Mouse (Mus musculus) lung, embryonic 16.5 days (tissue): Measurements from ENCODE around the gene Ly6g5b. TPM values are rescaled to one million over a fixed set of nuclear protein-coding genes. Genes with fewer than 3 reads are reported as not detected.
A peak's percentile ranks its signal among the peaks of the same experiment; 100 is the strongest.

ENCODE experiments used
- ATAC-seq: fragments of 200-750 bp; cut with Nextera tagmentation; 2 replicates; pipeline ENCODE4 v1.8.0; 2017; ENCODE audit warnings: low read depth, mild to moderate bottlenecking, moderate library complexity
- H3K27ac ChIP-seq: fragments of 300-500 bp; sonication (generic); 2 replicates; pipeline ENCODE4 v1.5.1; 2014; ENCODE audit warnings: mild to moderate bottlenecking, control low read depth, low read length
- H3K27me3 ChIP-seq: fragments of 300-500 bp; sonication (generic); 2 replicates; pipeline ENCODE4 v1.6.1; 2014; ENCODE audit warnings: low read depth, low read length, mixed read lengths; ENCODE audit not compliant: control insufficient read depth, insufficient read depth
- H3K36me3 ChIP-seq: fragments of 300-500 bp; sonication (generic); 2 replicates; pipeline ENCODE4 v1.6.1; 2014; ENCODE audit warnings: low read length; ENCODE audit not compliant: control insufficient read depth, insufficient read depth
- H3K4me1 ChIP-seq: fragments of 300-500 bp; sonication (generic); replicated peaks from 2 replicates; pipeline ENCODE4 v1.6.1; 2014; ENCODE audit warnings: low read length, mixed read lengths; ENCODE audit not compliant: control insufficient read depth, insufficient read depth
- H3K4me2 ChIP-seq: fragments of 300-500 bp; sonication (generic); 2 replicates; pipeline ENCODE4 v1.6.1; 2014; ENCODE audit warnings: low read depth, low read length, control low read depth
- H3K4me3 ChIP-seq: fragments of 300-500 bp; sonication (generic); 2 replicates; pipeline ENCODE4 v1.5.1; 2014; ENCODE audit warnings: mild to moderate bottlenecking, low read length, control low read depth
- H3K9ac ChIP-seq: fragments of 300-500 bp; sonication (generic); 2 replicates; pipeline ENCODE4 v1.6.1; 2014; ENCODE audit warnings: low read length, control low read depth
- H3K9me3 ChIP-seq: fragments of 300-500 bp; sonication (generic); 2 replicates; pipeline ENCODE4 v1.6.1; 2016; ENCODE audit warnings: low read length; ENCODE audit not compliant: control insufficient read depth
- WGBS: fragments of 180-500 bp; shearing (Covaris S2); extraction: QIAGEN DNeasy Blood & Tissue Kit; methylation state at CpG from one replicate; pipeline ENCODE4 v1.1.7; 2014; 5-methylcytosine and 5-hydroxymethylcytosine counted together
- polyA plus RNA-seq: library from polyadenylated mRNA; unstranded; fragments of >200 nt; fragmentation: Nextera tagmentation; extraction: Ambion mirVana; gene quantifications from 2 replicates; pipeline ENCODE4 v1.2.1, GENCODE M21; 2015

Gene Ly6g5b
- polyA plus RNA-seq, 1 experiment from 2014 or later = 0.60 TPM

DNA sequence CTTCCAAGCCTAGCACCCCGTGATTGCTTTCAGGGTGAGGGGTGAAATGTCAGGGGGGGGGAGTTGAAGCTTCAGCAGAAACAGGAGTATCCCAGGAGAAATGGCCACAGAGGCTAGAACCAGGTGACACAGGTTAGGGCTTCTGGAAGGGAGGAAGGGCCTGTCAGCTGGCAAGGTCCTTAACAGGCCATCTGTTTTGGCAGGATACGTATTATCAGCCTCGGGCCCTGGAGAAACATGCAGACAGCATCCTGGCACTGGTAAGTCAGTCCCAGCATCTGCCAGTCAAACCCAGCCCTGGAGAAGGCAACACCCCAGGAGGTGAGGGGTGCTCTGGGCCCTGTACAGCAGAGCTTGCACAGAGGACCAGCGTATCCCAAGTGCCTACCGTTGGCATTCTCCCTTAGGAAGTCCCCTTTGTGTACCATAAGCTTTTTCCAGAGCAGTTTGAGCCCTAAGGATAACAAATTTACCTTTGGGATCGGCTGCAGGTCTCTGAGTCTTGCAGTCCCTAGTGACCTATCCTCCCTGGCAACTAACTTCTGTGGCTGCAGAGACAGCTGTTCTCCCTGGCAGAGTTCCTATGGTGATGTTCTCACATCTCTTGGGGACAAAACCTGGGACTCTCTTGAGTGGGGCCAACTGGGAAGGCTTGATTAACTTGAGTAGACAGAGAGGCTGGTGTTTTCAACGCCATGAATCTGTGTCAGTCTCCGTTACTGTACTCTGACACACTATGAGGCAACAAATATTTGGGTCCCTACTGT lies 24.9 kb downstream of the Ly6g5b start:
- Histone ChIP-seq H3K9ac (peak overlapping the region; percentile 96), H3K9me3 (no peaks in the 10 kb centered on the region), H3K4me3 (peak overlapping the region; percentile 74), H3K4me1 (peaks cover 8% of the 10 kb centered on the region), H3K27ac (peak overlapping the region; percentile 97), H3K36me3 (peaks cover 23% of the 10 kb centered on the region), H3K27me3 (no peaks in the 10 kb centered on the region), H3K4me2 (peak overlapping the region; percentile 55)
- WGBS = 62% methylated on average over 8 of the region's 8 CpGs
- ATAC-seq = no peak

GRCm38 (mm10) chr17:35088825-35089644 lies 26.2 kb downstream of the Ly6g5b start, which contains the start of gene Abhd16a:
TSS of gene Abhd16a (plus strand) at chr17:35089263.
- Histone ChIP-seq H3K9ac (peak within 1 kb of the TSS; percentile 96), H3K9me3 (no peaks in the 10 kb centered on the region), H3K4me3 (peak within 1 kb of the TSS; percentile 74), H3K36me3 (peaks cover 15% of the 10 kb centered on the region), H3K27me3 (no peaks in the 10 kb centered on the region), H3K27ac (peak within 1 kb of the TSS; percentile 97), H3K4me2 (peak within 1 kb of the TSS; percentile 55), H3K4me1 (peaks cover 8% of the 10 kb centered on the region)
- peak; percentile 99 for ATAC-seq
- 2% methylated on average over 67 of the region's 67 CpGs for WGBS

GRCm38 (mm10) chr17:35088151-35088550 lies 27.1 kb downstream of the Ly6g5b start:
- H3K4me1 ChIP-seq = peaks cover 8% of the 10 kb centered on the region

DNA sequence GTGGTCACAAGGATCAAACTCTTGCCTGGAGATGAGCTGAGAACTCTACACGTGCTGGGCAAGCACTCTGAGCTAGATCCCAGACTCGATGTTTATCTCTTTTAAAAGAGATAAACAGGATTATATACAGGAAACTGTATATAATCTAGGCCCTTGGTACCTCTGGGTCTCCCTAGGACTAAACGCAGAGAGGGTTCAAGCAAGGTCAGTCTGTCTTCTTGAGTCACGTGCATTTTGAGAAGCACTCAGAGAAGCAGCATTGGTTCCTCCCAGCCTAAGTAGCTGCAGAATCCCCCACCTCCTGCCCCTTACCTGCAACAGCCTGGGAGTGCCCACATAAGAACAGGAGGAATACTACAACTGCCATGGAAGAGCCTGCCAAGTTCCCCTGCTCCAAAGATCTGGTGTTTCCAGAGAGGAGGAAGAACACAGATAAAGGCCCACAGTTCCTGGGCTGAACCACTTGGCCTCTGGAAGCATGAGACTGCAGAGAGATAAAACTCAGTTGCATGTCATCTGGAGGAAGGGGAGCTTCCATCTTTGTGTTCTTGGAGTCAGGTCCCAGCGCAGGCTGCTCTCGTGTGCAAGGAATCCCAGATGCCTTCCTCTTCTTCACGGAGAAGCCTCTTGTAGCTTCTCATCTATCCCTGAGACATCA lies 29.9 kb downstream of the Ly6g5b start, which contains the start of gene Ly6g6f:
Ly6g6f (minus strand) TSS at position 403 of the 658 bp plus-strand sequence.
- 65% methylated on average over 7 of the region's 7 CpGs for WGBS
- no peaks in the 10 kb centered on the region for H3K36me3 ChIP-seq
- H3K9me3 ChIP-seq = no peaks in the 10 kb centered on the region
- ATAC-seq = no peak
- no peak within 1 kb of the TSS for H3K4me2 ChIP-seq
- H3K4me1 ChIP-seq = peaks cover 5% of the 10 kb centered on the region
- H3K27ac ChIP-seq = no peak within 1 kb of the TSS
- no peak within 1 kb of the TSS for H3K9ac ChIP-seq
- no peaks in the 10 kb centered on the region for H3K27me3 ChIP-seq
- H3K4me3 ChIP-seq = no peak within 1 kb of the TSS

More at GRCm38 (mm10) chr17:35088151-35088550, 27.1 kb downstream of the Ly6g5b start:
- no peak overlapping the region for H3K4me2 ChIP-seq
- no peak overlapping the region for H3K27ac ChIP-seq
- H3K4me3 ChIP-seq = no peak overlapping the region
- 25% methylated on average over 2 of the region's 2 CpGs for WGBS
- peaks cover 13% of the 10 kb centered on the region for H3K36me3 ChIP-seq
- no peak overlapping the region for H3K9ac ChIP-seq
- no peaks in the 10 kb centered on the region for H3K9me3 ChIP-seq
- H3K27me3 ChIP-seq = no peaks in the 10 kb centered on the region
- no peak for ATAC-seq

DNA sequence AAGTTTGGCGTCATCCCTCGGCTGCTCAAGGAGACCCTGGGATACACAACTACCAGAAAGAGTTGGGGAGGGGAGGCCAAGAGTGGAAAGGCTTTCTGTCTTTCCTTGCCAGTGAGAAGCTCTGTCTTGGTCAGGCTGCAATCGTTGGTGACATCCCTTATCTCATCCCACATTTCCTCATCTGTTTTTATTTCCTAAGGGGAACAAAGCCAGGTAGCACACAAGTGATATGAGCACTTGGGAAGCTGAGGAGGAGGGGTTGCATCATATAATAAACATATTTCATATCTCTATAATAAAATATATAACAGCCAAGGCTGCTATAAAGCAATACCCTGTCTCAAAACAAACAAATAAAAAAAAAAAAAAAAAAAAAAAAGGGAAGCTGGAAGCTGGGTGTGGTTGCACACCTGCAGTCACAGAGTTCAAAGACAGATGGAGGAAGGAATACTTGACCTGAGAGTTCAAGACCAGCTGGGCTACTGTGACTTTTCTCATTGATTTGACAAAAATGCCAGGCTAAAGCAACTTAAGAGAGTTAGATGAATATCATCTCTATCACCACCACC lies 31.2 kb downstream of the Ly6g5b start:
- H3K9me3 ChIP-seq = no peaks in the 10 kb centered on the region
- H3K4me3 ChIP-seq = no peak overlapping the region
- H3K9ac ChIP-seq = no peak overlapping the region
- ATAC-seq = no peak
- 64% methylated on average over 3 of the region's 3 CpGs for WGBS
- no peak overlapping the region for H3K4me2 ChIP-seq
- H3K4me1 ChIP-seq = no peaks in the 10 kb centered on the region
- H3K36me3 ChIP-seq = no peaks in the 10 kb centered on the region
- no peaks in the 10 kb centered on the region for H3K27me3 ChIP-seq
- H3K27ac ChIP-seq = no peak overlapping the region

DNA sequence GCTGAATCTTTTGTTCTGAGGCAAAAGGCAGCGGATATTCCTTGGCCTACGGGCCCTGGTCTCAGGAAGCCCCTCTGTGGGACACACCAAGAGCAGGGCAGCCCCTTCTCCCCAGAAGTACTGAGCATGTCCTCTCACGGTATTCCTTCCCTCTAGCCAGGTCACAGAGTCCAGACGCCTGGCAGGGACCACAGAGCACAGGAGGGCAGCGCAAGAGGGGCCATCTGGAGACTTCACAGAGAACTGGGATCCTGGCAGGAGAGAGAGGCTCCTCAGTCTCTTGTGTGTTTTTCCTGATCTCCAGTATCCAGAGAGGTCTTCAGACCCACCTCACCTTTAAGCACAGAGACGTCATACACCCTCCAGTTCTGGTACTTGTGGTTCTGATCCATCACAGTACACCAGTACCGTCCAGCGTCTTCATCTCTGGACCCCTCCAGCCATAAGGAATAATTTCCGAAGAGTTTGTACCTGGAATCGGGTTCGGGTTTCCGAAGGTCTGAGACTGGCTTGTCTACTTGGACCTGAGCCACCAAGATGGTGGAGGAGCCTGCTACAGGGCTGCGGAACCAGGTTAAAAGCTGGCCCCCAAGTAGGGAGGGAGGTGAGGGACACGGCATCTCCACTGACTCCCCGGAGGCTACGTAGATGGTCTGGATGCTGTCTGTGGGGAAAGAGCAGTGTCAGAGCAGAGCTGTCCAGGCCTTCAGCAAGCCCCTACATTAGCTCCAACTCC lies 32.2 kb downstream of the Ly6g5b start:
- Histone ChIP-seq H3K4me2 (no peak overlapping the region), H3K9ac (no peak overlapping the region), H3K27me3 (peaks cover 2% of the 10 kb centered on the region; the same call in 1 of the 2 replicates), H3K36me3 (no peaks in the 10 kb centered on the region), H3K9me3 (no peaks in the 10 kb centered on the region), H3K4me3 (no peak overlapping the region), H3K4me1 (0 out of 2 replicates have a peak, but pooled peaks cover 2% of the 10 kb centered on the region), H3K27ac (no peak overlapping the region)
- ATAC-seq = no peak
- 82% methylated on average over 16 of the region's 16 CpGs for WGBS

- WGBS = 81% methylated on average over 4 of the region's 4 CpGs
- no peaks in the 10 kb centered on the region for H3K9me3 ChIP-seq
- ATAC-seq = no peak
- H3K4me3 ChIP-seq = no peak overlapping the region
- H3K36me3 ChIP-seq = no peaks in the 10 kb centered on the region
- peaks cover 2% of the 10 kb centered on the region; the same call in 1 of the 2 replicates for H3K27me3 ChIP-seq
- H3K27ac ChIP-seq = no peak overlapping the region
- H3K9ac ChIP-seq = no peak overlapping the region
- no peak overlapping the region for H3K4me2 ChIP-seq
- H3K4me1 ChIP-seq = peaks cover 7% of the 10 kb centered on the region; the same call in 1 of the 2 replicates
Observed at GRCm38 (mm10) chr17:35080710-35081109, 34.5 kb downstream of the Ly6g5b start.

GRCm38 (mm10) chr17:35080248-35080647 lies 35.0 kb downstream of the Ly6g5b start:
- no peaks in the 10 kb centered on the region for H3K36me3 ChIP-seq
- no peak overlapping the region for H3K4me3 ChIP-seq
- 50% methylated on average over 6 of the region's 6 CpGs for WGBS
- H3K4me2 ChIP-seq = no peak overlapping the region
- H3K27me3 ChIP-seq = peaks cover 2% of the 10 kb centered on the region; the same call in 1 of the 2 replicates
- H3K9ac ChIP-seq = no peak overlapping the region
- no peak for ATAC-seq
- peaks cover 7% of the 10 kb centered on the region; the same call in 1 of the 2 replicates for H3K4me1 ChIP-seq
- H3K27ac ChIP-seq = no peak overlapping the region
- H3K9me3 ChIP-seq = no peaks in the 10 kb centered on the region
